Mouse (Mus musculus) olfactory bulb, adult 2 months (tissue): Measurements from ENCODE around the gene Olfr681.

Source experiments
- CTCF ChIP-seq: fragments of 200-500 bp; IDR thresholded peaks from 2 replicates; pipeline ENCODE4 v1.5.1; 2012; ENCODE audit warnings: low read depth, mild to moderate bottlenecking, low read length, moderate library complexity; ENCODE audit not compliant: insufficient read depth
- POLR2A ChIP-seq: fragments of 200-500 bp; IDR thresholded peaks from 2 replicates; pipeline ENCODE4 v1.6.1; 2012; ENCODE audit warnings: mild to moderate bottlenecking, low read depth, low read length, moderate library complexity; ENCODE audit not compliant: insufficient read depth

GRCm38 (mm10) chr7:105146912-105147311 lies 30.3 kb downstream of the Olfr681 start, which contains the start of gene Olfr683:
- TF ChIP-seq POLR2A (no peak), CTCF (no peak)
